Mouse (Mus musculus) mammary gland, adult 2 months (tissue): Measurements from ENCODE around the gene Prdm9. TPM values are rescaled to one million over a fixed set of nuclear protein-coding genes. Genes with fewer than 3 reads are reported as not detected.

Experiments used
- polyA plus RNA-seq: library from polyadenylated mRNA; depleted of rRNA; stranded (reverse); fragments of >200 nt; gene quantifications from 2 replicates; pipeline ENCODE4 v1.2.3, GENCODE M21; 2012; ENCODE audit warnings: low replicate concordance; rRNA removed

Gene Prdm9
- polyA plus RNA-seq = 1.7 and 3.3 TPM in 2 replicates

GRCm38 (mm10) chr17:15564014-15564927 lies at the start of gene Prdm9:
Gene Prdm9, minus strand, starts transcription at chr17:15564354.

DNA sequence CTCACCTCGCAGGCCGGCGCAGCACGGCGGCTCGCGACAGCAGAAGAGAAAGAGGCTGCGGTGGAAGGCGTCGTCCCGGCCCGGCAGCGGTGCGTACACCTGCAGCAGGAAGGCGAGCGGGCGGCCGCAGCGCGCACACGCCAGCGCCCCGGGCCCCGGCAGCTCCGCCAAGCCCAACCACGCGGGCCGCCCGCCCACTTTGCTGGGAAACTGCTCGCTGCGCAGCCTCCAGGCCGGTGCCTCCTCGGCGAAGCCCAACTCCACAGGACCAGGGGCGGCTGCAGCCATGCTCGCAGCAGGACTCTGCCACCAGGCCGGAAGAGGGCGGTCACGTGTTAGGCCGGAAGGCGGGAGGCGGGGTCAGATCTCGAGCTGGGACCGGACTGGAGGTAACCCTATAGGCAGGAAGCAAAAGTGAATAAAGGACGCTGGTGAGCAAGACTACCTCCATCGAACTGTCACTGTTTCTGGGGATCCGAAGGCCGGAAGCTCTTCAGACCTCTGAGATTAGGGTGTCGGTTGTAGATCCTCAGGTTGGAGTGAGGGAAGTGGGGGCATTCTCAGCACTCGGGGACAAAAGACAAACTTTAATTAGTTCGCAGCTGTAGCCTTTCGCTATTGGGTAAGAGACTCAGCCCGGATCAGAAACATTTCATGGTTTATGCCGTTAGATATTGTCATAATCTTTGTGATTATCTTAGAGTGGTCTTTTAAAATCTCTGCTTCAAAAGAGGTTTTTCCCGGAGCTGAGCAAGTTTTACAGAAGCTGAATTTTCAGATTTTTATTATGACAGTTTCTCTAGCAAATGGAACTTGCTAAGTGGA lies 37.0 kb downstream of the Prdm9 start, which contains the start of gene Pdcd2:
TSS of gene Pdcd2 (minus strand) at position 316 of the 825 bp plus-strand sequence.

GRCm38 (mm10) chr17:15499656-15500394 lies 64.3 kb downstream of the Prdm9 start, which contains the start of the genes Psmb1 and Tbp:
Gene Psmb1, minus strand, starts transcription at chr17:15499751.
Gene Tbp, plus strand, starts transcription at chr17:15499888.

Other genes starting within 250 kb of the Prdm9 start
- 20.2 and 22.4 TPM in 2 replicates for gene Dll1, start 187.5 kb downstream of the Prdm9 start, polyA plus RNA-seq
- 8.5 and 12.0 TPM in 2 replicates for gene Fam120b, start 168.2 kb downstream of the Prdm9 start, polyA plus RNA-seq
- gene Psmb1, start 64.6 kb downstream of the Prdm9 start, polyA plus RNA-seq = 67.1 and 107 TPM in 2 replicates
- 32.8 and 47.5 TPM in 2 replicates for gene Tbp, start 64.5 kb downstream of the Prdm9 start, polyA plus RNA-seq
- gene Pdcd2, start 37.1 kb downstream of the Prdm9 start, polyA plus RNA-seq = 21.0 and 47.5 TPM in 2 replicates
- 2.5 and 15.5 TPM in 2 replicates for gene Chd1, start 140.6 kb upstream of the Prdm9 start, polyA plus RNA-seq